Mouse (Mus musculus): ENCODE results near the gene Gm6096.

The Gm6096 gene

GRCm38 (mm10) chr7:34234610-34235561 is 16.0 kb upstream of the Gm6096 start:
- DNase-seq (ENCODE audit: low spot score in 2 of 2) = no peak

GRCm38 (mm10) chr7:34235602-34236001 is 15.2 kb upstream of the Gm6096 start:
- DNase-seq (ENCODE audit: low spot score in 2 of 2) = no peak

- no peak for DNase-seq (ENCODE audit: low spot score in 2 of 2)
Observed at GRCm38 (mm10) chr7:34238086-34238485, 12.8 kb upstream of the Gm6096 start.

GRCm38 (mm10) chr7:34242176-34242575 is 8.7 kb upstream of the Gm6096 start:
- no peak for DNase-seq (ENCODE audit: low spot score in 2 of 2)

GRCm38 (mm10) chr7:34246870-34247499 is 3.9 kb upstream of the Gm6096 start:
- no peak for DNase-seq (ENCODE audit: low spot score in 2 of 2)

- DNase-seq (ENCODE audit: low spot score in 2 of 2) = peak in 1 of 2 experiments; percentile 39
Observed at GRCm38 (mm10) chr7:34252030-34252429, 1.2 kb downstream of the Gm6096 start.

- no peak for DNase-seq (ENCODE audit: low spot score in 2 of 2)
Observed at GRCm38 (mm10) chr7:34255137-34255536, 4.3 kb downstream of the Gm6096 start.

- DNase-seq (ENCODE audit: low spot score in 2 of 2) = no peak
Observed at GRCm38 (mm10) chr7:34255916-34256315, 5.1 kb downstream of the Gm6096 start.

GRCm38 (mm10) chr7:34257279-34257678 is 6.4 kb downstream of the Gm6096 start:
- DNase-seq (ENCODE audit: low spot score in 2 of 2) = no peak

GRCm38 (mm10) chr7:34258407-34258806 is 7.6 kb downstream of the Gm6096 start:
- no peak for DNase-seq (ENCODE audit: low spot score in 2 of 2)

GRCm38 (mm10) chr7:34263437-34263836 is 12.6 kb downstream of the Gm6096 start:
- no peak for DNase-seq (ENCODE audit: low spot score in 2 of 2)

GRCm38 (mm10) chr7:34265876-34266346 is 15.1 kb downstream of the Gm6096 start:
- peak; percentile 9 to 49 for DNase-seq (ENCODE audit: low spot score in 2 of 2)

- no peak for DNase-seq (ENCODE audit: low spot score in 2 of 2)
Observed at GRCm38 (mm10) chr7:34266421-34266820, 15.6 kb downstream of the Gm6096 start.

- no peak for DNase-seq (ENCODE audit: low spot score in 2 of 2)
Observed at GRCm38 (mm10) chr7:34268463-34268862, 17.6 kb downstream of the Gm6096 start.

GRCm38 (mm10) chr7:34272465-34272864 is 21.6 kb downstream of the Gm6096 start:
- no peak for DNase-seq (ENCODE audit: low spot score in 2 of 2)

- no peak for DNase-seq (ENCODE audit: low spot score in 2 of 2)
Observed at GRCm38 (mm10) chr7:34276066-34276465, 25.2 kb downstream of the Gm6096 start.

- DNase-seq (ENCODE audit: low spot score in 2 of 2) = no peak
Observed at GRCm38 (mm10) chr7:34277656-34278055, 26.8 kb downstream of the Gm6096 start.

GRCm38 (mm10) chr7:34290450-34291151 is 39.8 kb downstream of the Gm6096 start:
- DNase-seq (ENCODE audit: low spot score in 2 of 2) = no peak

- no peak for DNase-seq (ENCODE audit: low spot score in 2 of 2)
Observed at GRCm38 (mm10) chr7:34291265-34291664, 40.4 kb downstream of the Gm6096 start.

GRCm38 (mm10) chr7:34292633-34293032 is 41.8 kb downstream of the Gm6096 start:
- no peak for DNase-seq (ENCODE audit: low spot score in 2 of 2)

- DNase-seq (ENCODE audit: low spot score in 2 of 2) = no peak
Observed at GRCm38 (mm10) chr7:34296124-34296523, 45.3 kb downstream of the Gm6096 start.

- no peak for DNase-seq (ENCODE audit: low spot score in 2 of 2)
Observed at GRCm38 (mm10) chr7:34298818-34299217, 48.0 kb downstream of the Gm6096 start.

Data from thymus, postnatal 10 days (tissue).